Mouse (Mus musculus): ENCODE results near the gene Itga5. TPM values are rescaled to one million over a fixed set of nuclear protein-coding genes. Genes with fewer than 3 reads are reported as not detected.

Itga5 gene
- total RNA-seq, 1 experiment: 80.8 TPM

- no peak overlapping the region for H3K27ac ChIP-seq (ENCODE audit: insufficient read depth, low read depth, low read length, poor library complexity, severe bottlenecking)
These were observed 27.2 kb downstream of the Itga5 start for GRCm38 (mm10) chr15:103339166-103339960.

GRCm38 (mm10) chr15:103338829-103339165 is 27.8 kb downstream of the Itga5 start:
- Histone ChIP-seq H3K4me1 (ENCODE audit: control insufficient read depth in 2 of 2, insufficient read depth in 2 of 2, low read length in 2 of 2, poor library complexity in 1 of 2) (peaks cover 11 to 52% of the 10 kb centered on the region in 2 experiments; a peak in 3 of 4 replicates), H3K36me3 (ENCODE audit: control insufficient read depth, insufficient read depth, low read length, poor library complexity, severe bottlenecking) (peaks cover under 1% of the 10 kb centered on the region; the same call in 1 of the 2 replicates), H3K9ac (ENCODE audit: insufficient read depth, low read depth, low read length, poor library complexity, severe bottlenecking) (peak overlapping the region; percentile 13; the same call in 1 of the 2 replicates), H3K4me3 (ENCODE audit: insufficient read depth in 1 of 2, low read depth in 1 of 2, low read length in 2 of 2, poor library complexity in 1 of 2, severe bottlenecking in 1 of 2) (peak overlapping the region; percentile 71 to 88; a peak in 3 of 4 replicates), H3K9me3 (ENCODE audit: control insufficient read depth, insufficient read depth, low read depth, low read length) (no peaks in the 10 kb centered on the region), H3K27ac (ENCODE audit: insufficient read depth, low read depth, low read length, poor library complexity, severe bottlenecking) (no peak overlapping the region)
- no peak for DNase-seq (ENCODE audit: low read depth, low spot score)
- TF ChIP-seq ZNF384 (IDR thresholded peaks at IDR 0.05; ENCODE audit: low read depth, low read length): no peak
- TF ChIP-seq HCFC1 (IDR thresholded peaks at IDR 0.05; ENCODE audit: borderline replicate concordance, insufficient read depth, low read length): no peak
- TF ChIP-seq CHD2 (IDR thresholded peaks at IDR 0.05; ENCODE audit: low read depth, low read length): no peak
- TF ChIP-seq MAFK (IDR thresholded peaks at IDR 0.05; ENCODE audit: insufficient read depth, low read depth, low read length): no peak
- no peak for TF ChIP-seq ZC3H11A (IDR thresholded peaks at IDR 0.05; ENCODE audit: borderline replicate concordance, low read depth, low read length)
- in situ Hi-C loops (cut with MboI; ENCODE audit: low sequenced_read_pairs in 2 of 2, unreplicated experiment in 2 of 2): no loop called here

More at GRCm38 (mm10) chr15:103339166-103339960, 27.2 kb downstream of the Itga5 start:
- Histone ChIP-seq H3K4me3 (ENCODE audit: insufficient read depth in 1 of 2, low read depth in 1 of 2, low read length in 2 of 2, poor library complexity in 1 of 2, severe bottlenecking in 1 of 2) (peak overlapping the region; percentile 71 to 88), H3K4me1 (ENCODE audit: control insufficient read depth in 2 of 2, insufficient read depth in 2 of 2, low read length in 2 of 2, poor library complexity in 1 of 2) (peaks cover 11 to 48% of the 10 kb centered on the region in 2 experiments; a peak in 3 of 4 replicates), H3K9ac (ENCODE audit: insufficient read depth, low read depth, low read length, poor library complexity, severe bottlenecking) (peak overlapping the region; percentile 13), H3K9me3 (ENCODE audit: control insufficient read depth, insufficient read depth, low read depth, low read length) (no peaks in the 10 kb centered on the region), H3K36me3 (ENCODE audit: control insufficient read depth, insufficient read depth, low read length, poor library complexity, severe bottlenecking) (peaks cover 6% of the 10 kb centered on the region)
- no peak for DNase-seq (ENCODE audit: low read depth, low spot score)
- in situ Hi-C loops (cut with MboI; ENCODE audit: low sequenced_read_pairs in 2 of 2, unreplicated experiment in 2 of 2): no loop called here
- TF ChIP-seq ZC3H11A (IDR thresholded peaks at IDR 0.05; ENCODE audit: borderline replicate concordance, low read depth, low read length) (no peak), HCFC1 (IDR thresholded peaks at IDR 0.05; ENCODE audit: borderline replicate concordance, insufficient read depth, low read length) (no peak), MAFK (IDR thresholded peaks at IDR 0.05; ENCODE audit: insufficient read depth, low read depth, low read length) (no peak), CHD2 (IDR thresholded peaks at IDR 0.05; ENCODE audit: low read depth, low read length) (no peak), ZNF384 (IDR thresholded peaks at IDR 0.05; ENCODE audit: low read depth, low read length) (no peak)

- Histone ChIP-seq H3K4me1 (ENCODE audit: control insufficient read depth in 2 of 2, insufficient read depth in 2 of 2, low read length in 2 of 2, poor library complexity in 1 of 2) (peaks cover 11 to 60% of the 10 kb centered on the region in 2 experiments), H3K4me3 (ENCODE audit: insufficient read depth in 1 of 2, low read depth in 1 of 2, low read length in 2 of 2, poor library complexity in 1 of 2, severe bottlenecking in 1 of 2) (peak overlapping the region in 1 of 2 experiments; percentile 12; a peak in 1 of 4 replicates), H3K9me3 (ENCODE audit: control insufficient read depth, insufficient read depth, low read depth, low read length) (no peaks in the 10 kb centered on the region), H3K27ac (ENCODE audit: insufficient read depth, low read depth, low read length, poor library complexity, severe bottlenecking) (no peak overlapping the region; the same call in 1 of the 2 replicates), H3K36me3 (ENCODE audit: control insufficient read depth, insufficient read depth, low read length, poor library complexity, severe bottlenecking) (no peaks in the 10 kb centered on the region), H3K9ac (ENCODE audit: insufficient read depth, low read depth, low read length, poor library complexity, severe bottlenecking) (no peak overlapping the region)
- in situ Hi-C loops (cut with MboI; ENCODE audit: low sequenced_read_pairs in 2 of 2, unreplicated experiment in 2 of 2): no loop called here
- TF ChIP-seq CHD2 (IDR thresholded peaks at IDR 0.05; ENCODE audit: low read depth, low read length) (no peak), ZC3H11A (IDR thresholded peaks at IDR 0.05; ENCODE audit: borderline replicate concordance, low read depth, low read length) (no peak), HCFC1 (IDR thresholded peaks at IDR 0.05; ENCODE audit: borderline replicate concordance, insufficient read depth, low read length) (no peak), MAFK (IDR thresholded peaks at IDR 0.05; ENCODE audit: insufficient read depth, low read depth, low read length) (no peak), ZNF384 (IDR thresholded peaks at IDR 0.05; ENCODE audit: low read depth, low read length) (no peak)
- DNase-seq (ENCODE audit: low read depth, low spot score): no peak
These were observed 29.4 kb downstream of the Itga5 start for GRCm38 (mm10) chr15:103336996-103337667.

GRCm38 (mm10) chr15:103335488-103336235 is 30.9 kb downstream of the Itga5 start:
- Histone ChIP-seq H3K9me3 (ENCODE audit: control insufficient read depth, insufficient read depth, low read depth, low read length) (no peaks in the 10 kb centered on the region), H3K4me3 (ENCODE audit: insufficient read depth in 1 of 2, low read depth in 1 of 2, low read length in 2 of 2, poor library complexity in 1 of 2, severe bottlenecking in 1 of 2) (no peak overlapping the region), H3K4me1 (ENCODE audit: control insufficient read depth in 2 of 2, insufficient read depth in 2 of 2, low read length in 2 of 2, poor library complexity in 1 of 2) (peaks cover 8 to 52% of the 10 kb centered on the region in 2 experiments), H3K27ac (ENCODE audit: insufficient read depth, low read depth, low read length, poor library complexity, severe bottlenecking) (no peak overlapping the region), H3K36me3 (ENCODE audit: control insufficient read depth, insufficient read depth, low read length, poor library complexity, severe bottlenecking) (no peaks in the 10 kb centered on the region), H3K9ac (ENCODE audit: insufficient read depth, low read depth, low read length, poor library complexity, severe bottlenecking) (no peak overlapping the region)
- in situ Hi-C loops (cut with MboI; ENCODE audit: low sequenced_read_pairs in 2 of 2, unreplicated experiment in 2 of 2): no loop called here
- no peak for DNase-seq (ENCODE audit: low read depth, low spot score)
- TF ChIP-seq ZNF384 (IDR thresholded peaks at IDR 0.05; ENCODE audit: low read depth, low read length) (no peak), MAFK (IDR thresholded peaks at IDR 0.05; ENCODE audit: insufficient read depth, low read depth, low read length) (no peak), CHD2 (IDR thresholded peaks at IDR 0.05; ENCODE audit: low read depth, low read length) (no peak), HCFC1 (IDR thresholded peaks at IDR 0.05; ENCODE audit: borderline replicate concordance, insufficient read depth, low read length) (no peak), ZC3H11A (IDR thresholded peaks at IDR 0.05; ENCODE audit: borderline replicate concordance, low read depth, low read length) (no peak)
